Comparison of ENCODE assay signal across 9 mouse cellular contexts in the genomic region with DNA sequence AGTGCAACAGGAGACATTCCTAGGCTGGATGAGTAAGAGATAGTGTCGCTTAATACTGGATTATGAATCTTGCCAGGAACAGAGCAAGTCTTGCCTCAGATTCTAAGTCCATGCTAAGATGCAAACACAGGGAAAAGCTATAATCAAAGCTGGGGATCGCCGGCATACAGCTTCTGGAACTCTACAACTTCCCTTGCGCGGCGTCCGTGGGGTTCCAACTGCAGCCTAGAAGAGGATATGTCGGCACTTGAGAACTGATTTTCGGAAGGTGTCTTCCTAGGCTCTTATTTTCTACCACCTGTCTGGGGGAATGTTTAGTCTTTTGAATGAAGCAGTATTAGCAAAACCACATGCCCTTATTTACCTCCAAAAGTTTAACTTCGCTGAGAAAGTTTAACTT. TPM values are rescaled to one million over a fixed set of nuclear protein-coding genes. Genes with fewer than 3 reads are reported as not detected.
DNase-seq lines count a peak whose midpoint lies in the region; ATAC-seq lines count a peak whose summit lies in the region.
"Had no signal": no experiment of that assay in that cellular context is flagged by ENCODE, and none has a peak within 500 bp of the region (broad histone marks: within the 10 kb centered on the region; RNA-seq: fewer than 3 reads in every experiment).

No protein-coding gene starts in this region.

- no peaks in the 10 kb centered on the region for H3K9me3 ChIP-seq in lung, embryonic 16.5 days (ENCODE audit: control insufficient read depth, low read length)
- no peaks in the 10 kb centered on the region for H3K9me3 ChIP-seq in forebrain, embryonic 15.5 days
- H3K9me3 ChIP-seq in neural tube, embryonic 12.5 days: no peaks in the 10 kb centered on the region

- no peak for ATAC-seq in lung, embryonic 16.5 days (ENCODE audit: low read depth)
- ATAC-seq in forebrain, embryonic 15.5 days (replicated peaks): no peak
- ATAC-seq in neural tube, embryonic 12.5 days (ENCODE audit: low FRiP score, low read depth): no peak

- no peaks in the 10 kb centered on the region for H3K36me3 ChIP-seq in lung, embryonic 16.5 days (ENCODE audit: control insufficient read depth, insufficient read depth, low read length)
- H3K36me3 ChIP-seq in forebrain, embryonic 15.5 days: no peaks in the 10 kb centered on the region
- H3K36me3 ChIP-seq in neural tube, embryonic 12.5 days: no peaks in the 10 kb centered on the region

- H3K4me2 ChIP-seq in lung, embryonic 16.5 days (ENCODE audit: low read depth, low read length): peak overlapping the region; percentile 63
- H3K4me2 ChIP-seq in forebrain, embryonic 15.5 days (replicated peaks): peak overlapping the region; percentile 90
- peak overlapping the region; percentile 96 for H3K4me2 ChIP-seq in neural tube, embryonic 12.5 days (replicated peaks)

- DNase-seq in lung, postnatal 36 days: no peak
- DNase-seq in kidney, postnatal 10 days: peak; percentile 18
- no peak for DNase-seq in urinary bladder, adult 2 months (ENCODE audit: low spot score)
- DNase-seq in embryo, embryonic 11 days: no peak
- DNase-seq in right cerebral cortex, postnatal 25 days: no peak
- DNase-seq: thymus, postnatal 25 days had no signal

- H3K4me3 ChIP-seq in lung, embryonic 16.5 days (ENCODE audit: low read length): peak overlapping the region; percentile 87
- peak overlapping the region; percentile 53; the same call in 1 of the 2 replicates for H3K4me3 ChIP-seq in forebrain, embryonic 15.5 days
- H3K4me3 ChIP-seq in neural tube, embryonic 12.5 days: peak overlapping the region; percentile 66; the same call in 1 of the 2 replicates

- 47% methylated on average over 10 of the region's 10 CpGs for WGBS in lung, embryonic 16.5 days
- 49% methylated on average over 10 of the region's 10 CpGs for WGBS in forebrain, embryonic 15.5 days
- 56% methylated on average over 10 of the region's 10 CpGs for WGBS in neural tube, embryonic 12.5 days

- no peaks in the 10 kb centered on the region for H3K27me3 ChIP-seq in lung, embryonic 16.5 days (ENCODE audit: control insufficient read depth, insufficient read depth, low read depth, low read length)
- H3K27me3 ChIP-seq in forebrain, embryonic 15.5 days: peaks cover 7% of the 10 kb centered on the region; the same call in 1 of the 2 replicates
- H3K27me3 ChIP-seq in neural tube, embryonic 12.5 days (replicated peaks): no peaks in the 10 kb centered on the region

- H3K9ac ChIP-seq in lung, embryonic 16.5 days (ENCODE audit: low read length): peak overlapping the region; percentile 70
- no peak overlapping the region for H3K9ac ChIP-seq in forebrain, embryonic 15.5 days (replicated peaks)
- H3K9ac ChIP-seq in neural tube, embryonic 12.5 days: peak overlapping the region; percentile 45

- H3K4me1 ChIP-seq in lung, embryonic 16.5 days (replicated peaks; ENCODE audit: control insufficient read depth, insufficient read depth, low read length): peaks cover 14% of the 10 kb centered on the region
- peaks cover 24% of the 10 kb centered on the region for H3K4me1 ChIP-seq in forebrain, embryonic 15.5 days
- H3K4me1 ChIP-seq in neural tube, embryonic 12.5 days: peaks cover 12% of the 10 kb centered on the region

- no peak overlapping the region; the same call in 1 of the 2 replicates for H3K27ac ChIP-seq in lung, embryonic 16.5 days (ENCODE audit: low read length)
- H3K27ac ChIP-seq in forebrain, embryonic 15.5 days (replicated peaks): no peak overlapping the region
- H3K27ac ChIP-seq in neural tube, embryonic 12.5 days: no peak overlapping the region

RNA-seq across cellular contexts. Expression of gene Aldh6a1, which starts 0.9 kb away (rescaled TPM):
- polyA plus RNA-seq in lung, embryonic 16.5 days (2015; fragmentation: Nextera tagmentation; extraction: Ambion mirVana): 54.4 and 56.9 TPM in 2 replicates
- polyA plus RNA-seq in forebrain, embryonic 15.5 days (2015; fragmentation: Nextera tagmentation; extraction: Ambion mirVana): 29.9 and 34.6 TPM in 2 replicates
- polyA plus RNA-seq in neural tube, embryonic 12.5 days (2016; fragmentation: Nextera tagmentation; extraction: Ambion mirVana): 24.0 and 25.9 TPM in 2 replicates
- 76.3 and 78.6 TPM in 2 replicates for polyA plus RNA-seq in urinary bladder, adult 2 months (2012; rRNA removed)

RNA-seq across cellular contexts. Expression of gene Lin52, which starts 1.3 kb away (rescaled TPM):
- polyA plus RNA-seq in lung, embryonic 16.5 days (2015; fragmentation: Nextera tagmentation; extraction: Ambion mirVana): 21.7 and 23.5 TPM in 2 replicates
- polyA plus RNA-seq in forebrain, embryonic 15.5 days (2015; fragmentation: Nextera tagmentation; extraction: Ambion mirVana): 39.1 and 39.3 TPM in 2 replicates
- polyA plus RNA-seq in neural tube, embryonic 12.5 days (2016; fragmentation: Nextera tagmentation; extraction: Ambion mirVana): 33.1 and 34.0 TPM in 2 replicates
- 16.4 and 17.0 TPM in 2 replicates for polyA plus RNA-seq in urinary bladder, adult 2 months (2012; rRNA removed)

RNA-seq across cellular contexts. Expression of gene Rnf113a2, which starts 32.9 kb away (rescaled TPM):
- polyA plus RNA-seq in lung, embryonic 16.5 days (2015; fragmentation: Nextera tagmentation; extraction: Ambion mirVana): 22.8 and 25.1 TPM in 2 replicates
- polyA plus RNA-seq in forebrain, embryonic 15.5 days (2015; fragmentation: Nextera tagmentation; extraction: Ambion mirVana): 27.0 and 28.3 TPM in 2 replicates
- polyA plus RNA-seq in neural tube, embryonic 12.5 days (2016; fragmentation: Nextera tagmentation; extraction: Ambion mirVana): 28.2 and 28.6 TPM in 2 replicates
- polyA plus RNA-seq in urinary bladder, adult 2 months (2012; rRNA removed): 20.2 and 22.3 TPM in 2 replicates

RNA-seq across cellular contexts. Expression of gene Bbof1, which starts 41.0 kb away (rescaled TPM):
- 3.5 TPM in 2 replicates for polyA plus RNA-seq in lung, embryonic 16.5 days (2015; fragmentation: Nextera tagmentation; extraction: Ambion mirVana)
- polyA plus RNA-seq in forebrain, embryonic 15.5 days (2015; fragmentation: Nextera tagmentation; extraction: Ambion mirVana): 3.2 and 3.8 TPM in 2 replicates
- 2.4 and 3.0 TPM in 2 replicates for polyA plus RNA-seq in neural tube, embryonic 12.5 days (2016; fragmentation: Nextera tagmentation; extraction: Ambion mirVana)
- polyA plus RNA-seq in urinary bladder, adult 2 months (2012; rRNA removed): 1.8 and 2.3 TPM in 2 replicates

RNA-seq across cellular contexts. Expression of gene Entpd5, which starts 41.1 kb away (rescaled TPM):
- polyA plus RNA-seq in lung, embryonic 16.5 days (2015; fragmentation: Nextera tagmentation; extraction: Ambion mirVana): 19.1 and 20.4 TPM in 2 replicates
- 10.5 and 11.7 TPM in 2 replicates for polyA plus RNA-seq in forebrain, embryonic 15.5 days (2015; fragmentation: Nextera tagmentation; extraction: Ambion mirVana)
- polyA plus RNA-seq in neural tube, embryonic 12.5 days (2016; fragmentation: Nextera tagmentation; extraction: Ambion mirVana): 10.1 and 11.0 TPM in 2 replicates
- 64.4 and 71.3 TPM in 2 replicates for polyA plus RNA-seq in urinary bladder, adult 2 months (2012; rRNA removed)
